Mouse (Mus musculus): ENCODE measurements around the gene Gm20388.
"Not testable (repeated sequence)": the region's sequence is repeated elsewhere in the genome, so short reads cannot be mapped to it uniquely, and the experiment has no call there.

Gene Gm20388

DNA sequence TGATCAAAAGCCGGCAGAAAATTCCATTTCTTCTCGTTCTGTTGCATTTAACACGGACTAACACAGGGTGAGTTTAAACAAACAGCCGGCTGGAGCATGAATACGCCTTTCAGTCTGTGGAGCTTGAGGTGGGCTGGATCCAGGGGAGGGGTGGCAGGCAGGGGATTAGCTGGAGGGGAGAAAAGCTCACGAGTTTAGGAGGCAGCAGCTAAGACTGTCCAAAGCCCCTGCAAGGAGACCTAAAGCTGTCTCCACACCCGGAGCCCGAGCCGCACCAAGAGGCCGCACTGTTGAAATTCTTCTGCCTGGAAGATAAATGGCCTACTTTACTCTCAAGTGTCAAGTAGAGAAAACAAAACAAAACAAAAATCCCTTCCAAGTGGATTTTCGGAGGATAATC, 1485.5 kb downstream of the Gm20388 start:
- no peak for DNase-seq (ENCODE audit: low spot score)

DNA sequence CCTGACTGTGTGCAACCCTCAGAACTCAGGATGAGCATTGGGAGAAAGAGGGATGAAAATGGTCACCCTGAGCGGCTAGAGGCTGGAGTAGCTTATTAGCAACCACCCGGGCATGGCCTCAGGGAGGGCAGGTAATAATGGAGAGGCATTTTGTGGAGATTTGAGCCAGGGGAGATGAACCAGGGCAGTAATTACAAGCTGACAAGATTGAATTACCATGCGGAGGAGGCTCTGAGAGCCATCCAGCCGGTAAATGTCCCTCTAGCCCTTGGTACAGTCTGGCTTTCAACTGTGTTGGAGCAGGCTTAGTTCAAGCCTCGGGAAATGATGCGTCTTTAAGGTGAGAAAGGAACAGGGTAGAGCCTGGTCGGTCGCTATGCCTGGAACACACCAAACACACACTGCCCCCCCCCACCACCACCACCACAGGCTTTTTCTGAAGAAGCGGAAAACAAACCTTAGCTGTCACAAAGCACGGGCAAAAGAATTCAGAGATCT, 1486.6 kb downstream of the Gm20388 start:
- no peak for DNase-seq (ENCODE audit: low spot score)

DNA sequence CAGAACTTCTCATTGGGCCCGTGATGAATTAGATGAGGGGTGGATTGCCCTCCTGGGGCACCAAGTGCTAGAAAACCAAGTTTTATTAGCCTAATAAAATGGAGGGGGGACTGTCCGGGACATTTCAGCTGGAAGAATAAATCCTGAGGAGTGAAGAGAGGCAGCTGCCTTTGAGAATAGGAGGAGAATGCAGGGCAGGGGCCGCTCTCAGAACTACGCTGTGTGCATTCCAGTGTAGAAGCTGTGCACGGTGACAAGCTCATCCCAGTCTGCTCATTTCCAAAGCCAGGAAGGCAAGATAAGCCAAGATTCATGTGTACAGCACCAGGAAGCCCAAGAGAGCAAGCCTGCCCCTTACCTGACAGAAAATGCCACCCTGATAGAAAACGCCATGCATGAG, 1487.4 kb downstream of the Gm20388 start:
- DNase-seq (ENCODE audit: low spot score) = no peak

DNA sequence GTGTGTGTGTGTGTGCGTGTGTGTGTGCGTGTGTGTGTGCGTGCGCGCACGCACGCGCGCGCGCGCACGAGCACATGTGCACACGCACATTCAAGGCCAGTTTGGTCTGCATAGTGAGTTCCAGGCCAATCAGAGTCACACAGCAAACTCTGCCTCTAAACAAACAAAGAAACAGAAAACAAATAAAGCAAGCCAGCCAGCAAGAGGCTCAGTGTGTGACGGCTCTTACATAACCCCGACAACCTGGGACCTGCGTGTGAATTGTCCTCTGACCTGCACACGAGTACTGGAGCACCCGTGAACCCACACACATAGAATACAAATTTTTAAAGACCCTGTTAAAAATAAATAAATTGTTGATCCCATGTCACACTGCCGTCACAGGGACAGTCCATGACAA, 1488.1 kb downstream of the Gm20388 start:
- no peak for DNase-seq (ENCODE audit: low spot score)

DNA sequence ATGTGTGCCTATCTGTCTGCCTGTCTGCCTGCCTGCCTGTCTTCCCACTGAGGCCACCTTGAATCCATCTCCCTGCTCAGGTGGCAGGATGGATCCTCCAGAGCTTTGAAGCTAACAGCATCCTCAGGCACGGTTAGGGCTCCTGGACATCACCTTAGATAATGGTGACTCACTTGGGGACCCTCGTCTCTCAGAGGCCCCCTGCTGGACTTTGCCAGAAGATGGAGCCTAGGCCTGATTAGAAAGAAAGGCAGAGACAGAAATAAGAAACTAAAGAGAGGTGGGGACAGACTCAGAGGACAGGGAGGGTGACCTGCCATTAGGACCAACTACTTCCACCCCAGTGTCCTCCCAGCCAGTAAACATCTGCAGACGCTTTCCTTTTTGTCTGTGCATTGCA, 1488.5 kb downstream of the Gm20388 start:
- no peak for DNase-seq (ENCODE audit: low spot score)

DNA sequence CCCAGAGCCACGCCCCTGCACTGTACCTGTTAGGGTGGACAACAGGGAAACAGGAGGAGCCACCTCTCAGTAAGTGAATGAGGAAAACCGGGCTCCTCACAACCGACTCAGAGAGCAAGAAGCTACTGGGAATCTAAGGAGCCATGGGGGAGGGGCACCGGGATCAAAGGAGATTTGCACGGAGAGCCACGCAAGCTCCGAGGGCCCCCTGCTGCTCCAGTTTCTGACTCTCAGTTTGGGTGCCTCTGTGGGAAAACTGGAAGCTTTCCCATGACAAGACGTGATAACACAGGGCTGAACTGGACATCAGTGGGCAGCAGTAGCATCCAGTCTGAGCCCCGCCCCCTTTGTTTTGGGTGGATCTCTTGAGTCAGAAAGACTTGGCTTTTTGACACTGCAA, 1489.9 kb downstream of the Gm20388 start:
- DNase-seq (ENCODE audit: low spot score) = no peak

DNA sequence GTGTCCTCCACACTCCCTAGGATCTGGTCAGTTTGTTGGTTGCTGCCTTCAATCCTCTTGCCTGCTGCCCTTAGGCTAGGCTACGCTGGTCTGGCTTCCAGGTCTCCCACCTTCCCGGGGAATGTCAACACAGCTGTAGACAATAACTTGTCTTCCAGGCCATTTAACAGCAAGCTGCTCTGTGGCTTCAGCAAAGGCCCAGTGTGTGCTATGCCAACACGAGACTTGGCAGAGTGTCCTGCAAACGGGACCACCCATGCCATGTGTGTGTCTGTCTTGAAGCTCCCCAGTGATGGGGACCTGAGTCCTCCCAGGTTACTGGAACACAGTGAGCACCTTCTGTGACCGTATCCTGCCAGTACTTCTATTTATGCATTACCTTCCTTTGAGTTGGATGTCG, 1493.2 kb downstream of the Gm20388 start:
- no peak for DNase-seq (ENCODE audit: low spot score)

DNA sequence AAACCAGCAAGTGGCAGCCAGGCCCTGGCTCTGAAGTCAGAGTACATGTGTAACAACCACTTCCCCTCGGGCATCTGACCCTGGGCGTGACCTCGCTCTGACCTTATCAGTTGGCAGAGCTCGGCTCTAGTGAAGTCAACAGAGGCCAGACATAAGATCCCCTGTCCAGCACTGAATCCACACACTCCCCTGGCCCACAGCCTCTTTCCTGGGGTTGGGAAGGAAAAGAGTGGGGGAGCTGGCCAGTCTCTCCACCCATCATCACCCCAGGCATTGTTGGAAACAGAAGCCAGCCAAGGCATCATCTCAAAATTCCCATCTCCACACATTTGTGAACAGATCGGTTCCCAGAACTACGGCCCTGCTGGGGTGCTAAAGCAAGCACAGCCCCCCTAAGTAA, 1507.4 kb downstream of the Gm20388 start:
- DNase-seq (ENCODE audit: low spot score) = no peak

DNA sequence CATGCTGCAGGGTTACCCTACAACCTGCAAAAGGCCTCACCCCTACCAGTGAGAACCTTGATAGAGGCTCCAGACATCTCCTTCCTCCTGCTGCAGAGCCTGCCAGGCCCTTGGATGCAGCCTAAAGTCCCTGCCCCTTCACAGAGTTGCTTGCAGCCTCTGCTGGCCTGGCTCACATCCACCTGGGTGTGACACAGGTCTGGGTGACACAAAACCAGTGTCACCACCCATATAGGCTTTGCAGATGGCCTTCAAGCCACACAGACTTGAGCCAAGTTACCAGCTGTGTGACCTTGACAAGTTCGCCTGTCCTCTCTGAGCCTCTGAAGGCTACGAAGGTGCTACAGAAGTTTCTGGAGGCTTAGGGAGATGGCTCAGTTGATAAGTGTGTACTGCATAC, 1508.9 kb downstream of the Gm20388 start:
- no peak for DNase-seq (ENCODE audit: low spot score)

DNA sequence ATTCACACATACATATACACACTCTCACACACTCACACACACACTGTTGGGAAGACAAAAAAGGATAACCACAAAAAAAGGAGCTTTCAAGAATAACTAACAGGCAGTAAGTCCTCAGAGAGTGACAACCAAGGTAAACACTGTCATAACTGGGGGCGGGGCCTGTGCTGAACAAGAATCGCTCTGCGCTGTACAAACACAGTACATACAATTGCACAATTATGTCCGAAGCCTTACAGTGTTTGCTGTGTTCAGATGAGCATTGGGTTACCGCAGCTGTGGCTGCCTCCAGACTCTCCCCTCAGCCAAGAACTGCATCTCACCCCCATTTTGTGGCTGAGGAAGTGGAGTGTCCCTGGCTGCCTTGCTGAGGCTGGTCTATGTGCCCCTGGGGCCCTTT, 1510.4 kb downstream of the Gm20388 start:
- no peak for DNase-seq (ENCODE audit: low spot score)

DNA sequence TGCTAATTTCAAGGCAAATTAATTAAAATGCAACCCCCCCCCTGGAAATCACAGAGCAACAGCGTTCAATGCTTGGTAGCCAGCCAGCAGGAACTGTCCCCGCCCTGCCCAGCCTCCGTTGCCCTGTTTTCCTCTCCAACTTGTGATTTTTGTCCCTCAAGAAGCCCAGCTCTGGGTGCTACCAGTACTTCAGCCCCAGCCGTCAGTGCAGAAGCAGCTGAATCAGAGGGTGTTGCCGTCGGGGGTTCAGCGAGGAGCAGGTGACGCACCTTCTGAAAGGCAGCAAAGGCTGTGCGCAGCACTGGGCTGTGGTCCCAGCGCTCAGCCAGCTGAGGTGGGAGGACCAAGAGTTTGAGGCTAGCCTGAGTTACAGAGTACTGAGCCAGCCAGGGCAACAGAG, 1513.4 kb downstream of the Gm20388 start:
- no peak for DNase-seq (ENCODE audit: low spot score)

DNA sequence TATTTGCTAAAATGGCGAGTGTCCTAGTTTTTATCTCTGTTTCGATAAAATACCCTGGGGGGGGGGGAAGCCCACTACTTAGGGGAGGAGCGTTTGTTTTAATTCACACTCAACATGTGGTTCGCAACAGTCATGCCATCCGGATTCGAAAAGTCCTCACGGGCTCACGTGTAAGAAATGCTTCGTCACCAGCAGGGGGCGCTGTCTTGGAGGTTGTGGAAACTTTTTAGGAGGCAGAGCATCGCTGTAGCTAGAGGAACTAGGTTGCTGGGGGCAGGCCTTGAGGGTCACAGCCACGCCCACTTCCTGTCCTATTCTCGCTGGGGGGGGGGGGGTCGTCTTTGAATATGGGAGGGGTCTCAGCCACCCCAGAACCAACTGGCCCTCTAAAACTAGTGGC, 1514.0 kb downstream of the Gm20388 start:
- DNase-seq (ENCODE audit: low spot score) = no peak

DNA sequence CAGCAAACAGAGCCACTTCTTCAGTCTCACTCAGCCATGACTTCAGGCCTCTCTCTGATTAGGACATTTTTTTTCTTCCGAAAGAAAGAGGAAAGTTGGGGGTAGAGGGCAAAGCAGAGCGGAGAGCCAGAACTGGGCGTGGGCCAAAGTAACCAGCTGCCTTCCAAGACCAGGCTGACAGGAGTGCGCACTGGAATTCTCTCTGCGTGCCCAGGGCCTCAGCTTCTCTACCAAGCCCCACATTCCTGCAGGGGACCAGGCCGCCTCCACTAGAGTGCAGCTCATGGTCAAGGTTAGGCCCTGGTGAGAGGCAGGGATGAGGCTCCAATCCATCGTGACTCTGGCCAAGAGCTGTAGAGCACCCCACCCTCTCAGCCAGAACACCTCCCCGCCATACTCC, 1520.9 kb downstream of the Gm20388 start:
- no peak for DNase-seq (ENCODE audit: low spot score)

DNA sequence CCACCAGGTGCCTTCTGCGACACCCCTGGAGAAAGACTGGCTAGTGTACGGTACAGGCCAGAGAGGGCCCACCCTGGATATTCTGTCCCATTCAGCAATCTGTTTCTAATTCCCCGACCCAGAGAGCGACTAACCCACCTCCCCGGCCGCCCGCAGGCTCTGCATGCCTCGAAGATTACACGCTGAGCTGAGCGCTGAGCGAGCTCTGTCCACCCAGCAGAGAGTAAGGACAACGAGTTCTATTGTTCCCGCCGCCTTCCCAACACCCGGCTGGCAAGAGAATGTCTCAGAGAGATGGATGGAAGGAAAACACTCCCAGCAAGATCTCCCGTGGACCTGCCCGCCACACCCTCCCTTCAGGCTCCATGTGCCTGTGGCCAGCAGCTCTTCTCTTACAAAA, 1522.8 kb downstream of the Gm20388 start:
- no peak for DNase-seq (ENCODE audit: low spot score)

DNA sequence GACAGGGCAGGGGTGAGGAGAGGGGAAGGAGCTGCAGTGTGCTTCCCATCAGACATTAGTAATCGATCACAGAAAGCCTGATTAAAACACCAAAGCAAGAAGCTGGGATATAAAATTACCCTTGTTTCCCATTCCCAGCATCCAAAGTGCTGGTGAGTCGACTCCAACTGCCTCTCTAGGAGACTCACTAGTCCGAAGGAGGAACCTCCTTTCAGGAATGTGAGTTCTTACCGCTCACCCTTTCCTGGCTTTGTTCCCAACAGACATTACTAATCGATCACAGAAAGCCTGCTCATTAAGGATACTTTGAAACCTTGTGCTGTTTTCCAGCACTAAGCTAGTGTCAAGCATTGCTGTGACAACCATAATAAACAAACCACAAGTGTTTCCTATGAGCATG, 1526.0 kb downstream of the Gm20388 start:
- no peak for DNase-seq (ENCODE audit: low spot score)

DNA sequence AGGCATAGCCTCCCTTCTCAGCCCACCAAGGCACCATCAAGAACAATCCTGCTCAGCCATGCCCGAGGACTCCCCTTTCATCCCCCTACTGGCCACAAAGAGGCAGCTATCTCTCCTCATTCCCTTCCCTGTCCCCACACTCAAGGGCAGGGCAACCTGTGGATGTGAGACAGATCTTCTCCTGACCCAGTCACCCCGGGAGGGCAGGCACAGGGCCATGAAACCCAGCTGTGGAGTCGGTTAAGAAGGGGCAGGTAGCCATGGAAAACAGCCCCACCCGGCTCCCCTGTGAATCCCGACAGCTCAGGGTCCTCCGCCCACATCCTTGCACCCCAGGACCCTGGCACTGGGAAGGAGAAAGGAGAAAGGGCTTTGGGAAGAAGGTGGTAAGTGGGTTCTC, 1526.9 kb downstream of the Gm20388 start:
- DNase-seq (ENCODE audit: low spot score) = no peak

DNA sequence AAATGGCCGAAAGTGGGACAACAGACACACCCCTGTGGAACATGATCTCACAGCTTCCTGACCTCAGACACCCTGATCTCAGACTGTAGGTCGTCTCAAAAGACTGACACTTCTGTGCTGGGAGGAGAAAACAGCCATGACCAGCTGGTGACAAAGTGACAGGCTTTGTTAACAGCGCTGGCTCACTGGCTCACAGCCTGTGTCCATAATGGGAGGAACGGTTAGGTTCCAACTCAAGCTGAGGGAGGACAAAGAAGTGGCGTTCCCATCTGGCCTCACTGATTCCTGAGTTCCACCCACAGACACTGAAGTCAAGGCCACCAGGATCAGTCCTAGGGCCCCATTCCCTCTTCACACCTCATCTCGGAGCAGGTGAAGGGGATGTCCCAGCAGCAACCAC, 1527.5 kb downstream of the Gm20388 start:
- DNase-seq (ENCODE audit: low spot score) = no peak

DNA sequence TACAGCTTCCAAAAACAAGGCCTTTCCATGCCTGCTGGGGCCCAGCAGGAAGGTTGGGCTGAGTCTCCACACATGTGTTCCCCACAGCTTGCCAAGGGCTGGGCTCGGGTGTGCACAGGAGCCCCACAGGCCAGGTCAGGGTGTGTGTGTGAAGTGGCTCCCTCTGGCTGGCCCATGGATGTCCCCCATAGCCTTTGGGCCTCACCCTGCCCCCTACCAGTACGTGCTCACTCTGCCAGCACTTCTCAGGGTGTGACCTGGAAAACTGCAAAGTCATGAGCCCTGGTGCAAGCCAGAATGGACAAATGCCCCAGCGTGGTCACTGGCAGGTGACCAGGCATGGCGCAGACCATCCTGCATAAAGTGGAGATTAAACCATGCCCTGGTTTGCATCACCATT, 1528.7 kb downstream of the Gm20388 start:
- no peak for DNase-seq (ENCODE audit: low spot score)

DNA sequence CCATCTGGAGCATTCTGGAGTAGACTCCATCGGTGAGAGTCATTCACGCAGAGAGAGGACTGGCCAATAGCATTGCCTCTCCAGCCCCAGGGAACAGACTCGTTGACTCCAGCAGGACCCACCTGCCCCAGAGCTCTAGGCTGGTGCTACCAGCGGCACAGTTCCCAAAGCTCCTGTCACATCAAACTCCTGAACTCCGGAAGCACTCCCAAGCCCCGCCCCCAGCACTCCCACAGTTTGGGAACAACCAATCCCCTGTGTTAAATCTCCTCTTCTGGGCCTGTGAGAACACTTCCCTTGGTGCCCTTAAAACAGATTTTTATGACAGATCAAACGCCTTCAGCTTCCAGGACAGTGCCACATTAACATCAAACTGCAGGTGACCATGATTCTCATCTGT, 1532.7 kb downstream of the Gm20388 start:
- DNase-seq (ENCODE audit: low spot score) = no peak

DNA sequence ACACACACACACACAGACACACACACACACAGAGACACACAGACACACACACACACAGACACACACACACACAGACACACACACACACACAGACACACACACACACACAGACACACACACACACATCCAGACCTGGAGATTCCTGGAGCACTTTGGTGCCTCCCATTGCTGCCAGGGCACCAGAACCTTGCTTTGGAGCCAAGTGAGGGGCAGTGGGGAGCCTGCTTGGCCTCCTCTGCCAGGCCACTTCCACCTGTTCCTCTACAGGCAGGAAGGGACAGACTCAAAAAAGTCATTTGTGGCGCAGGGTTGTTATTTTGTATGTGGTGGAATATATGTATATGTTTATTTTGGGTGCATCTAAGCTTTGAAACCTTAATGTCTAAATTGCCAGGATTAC, 1533.9 kb downstream of the Gm20388 start:
- not testable (repeated sequence) for DNase-seq (ENCODE audit: low spot score)

DNA sequence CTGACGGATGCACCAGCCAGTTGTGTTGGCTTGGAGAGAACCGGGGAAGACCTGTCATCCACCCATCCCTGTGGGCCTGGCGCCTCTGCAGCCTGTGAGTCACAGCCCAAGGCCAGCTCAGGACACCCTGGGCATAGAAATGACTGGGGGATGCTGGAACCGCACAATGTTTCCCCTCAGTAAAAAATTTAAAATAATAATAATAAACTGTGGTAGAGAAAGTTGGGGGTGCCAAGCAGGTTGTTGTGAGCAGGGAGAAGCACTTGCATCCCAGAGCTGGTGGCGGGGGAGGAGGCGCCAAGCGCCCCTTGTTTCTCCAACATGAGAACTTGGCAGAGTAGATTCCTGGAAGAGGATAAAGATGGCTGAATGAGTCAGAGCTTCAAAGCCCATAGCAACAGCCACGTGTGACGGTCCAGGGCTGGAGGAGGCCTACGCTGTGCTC, 1534.4 kb downstream of the Gm20388 start:
- no peak for DNase-seq (ENCODE audit: low spot score)

DNA sequence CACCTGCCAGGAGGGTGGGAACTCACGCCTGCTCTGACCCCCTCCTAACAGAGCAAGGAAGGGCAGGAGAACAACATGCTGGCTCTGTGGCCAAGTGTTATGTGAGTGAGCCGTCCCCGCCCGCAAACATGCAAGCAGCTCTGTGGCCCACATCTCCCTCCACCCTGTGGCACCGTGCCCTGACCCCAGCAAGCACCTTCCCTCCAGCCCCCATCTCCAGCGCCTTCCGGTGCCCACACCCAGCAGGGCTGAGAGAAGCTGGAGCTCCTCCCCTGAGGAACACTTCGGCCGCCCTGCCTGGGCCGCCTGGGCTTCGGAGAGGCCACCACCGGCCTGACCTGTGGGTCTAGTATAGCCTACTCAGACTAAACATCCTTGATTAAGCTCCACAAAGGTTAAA, 1535.5 kb downstream of the Gm20388 start:
- no peak for DNase-seq (ENCODE audit: low spot score)

DNA sequence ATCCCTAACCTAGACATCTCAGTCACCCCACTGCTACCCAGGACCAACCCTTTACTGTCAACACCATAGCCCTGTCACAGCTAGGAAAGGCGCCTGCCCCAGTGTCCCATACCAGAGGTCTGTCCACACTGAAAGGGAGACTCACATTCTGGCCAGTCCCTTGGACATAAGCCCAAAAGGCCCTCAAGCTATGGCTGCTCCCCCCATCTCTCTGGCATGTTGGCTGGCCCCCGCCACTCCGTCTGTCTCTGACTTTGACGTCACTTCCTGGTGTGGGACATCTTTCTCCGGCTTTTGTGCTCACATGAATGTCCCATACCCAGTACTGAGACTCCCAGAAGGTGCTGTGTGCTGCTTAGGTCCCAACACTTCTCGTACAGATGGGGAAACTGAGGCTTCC, 1536.2 kb downstream of the Gm20388 start:
- no peak for DNase-seq (ENCODE audit: low spot score)

DNA sequence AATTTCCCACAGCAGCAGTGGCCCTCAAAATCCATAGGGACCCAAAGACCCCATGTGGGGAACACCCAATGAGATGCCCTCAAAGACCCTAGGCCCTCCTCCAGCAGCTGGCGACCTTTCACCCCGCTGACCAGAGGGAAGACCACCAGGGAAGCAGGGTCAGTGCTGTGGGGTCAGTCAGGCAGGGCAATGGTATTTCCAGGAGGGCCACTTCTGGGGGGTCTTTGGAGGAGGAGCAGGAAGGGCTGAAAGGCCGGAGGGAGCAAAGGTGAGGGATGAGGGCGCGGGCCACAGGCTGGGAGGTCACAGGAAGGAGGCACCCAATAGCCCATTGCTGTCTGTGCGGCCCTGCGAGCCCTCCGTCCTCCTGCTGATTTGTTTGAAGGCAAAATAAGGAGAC, 1539.6 kb downstream of the Gm20388 start:
- no peak for DNase-seq (ENCODE audit: low spot score)

DNA sequence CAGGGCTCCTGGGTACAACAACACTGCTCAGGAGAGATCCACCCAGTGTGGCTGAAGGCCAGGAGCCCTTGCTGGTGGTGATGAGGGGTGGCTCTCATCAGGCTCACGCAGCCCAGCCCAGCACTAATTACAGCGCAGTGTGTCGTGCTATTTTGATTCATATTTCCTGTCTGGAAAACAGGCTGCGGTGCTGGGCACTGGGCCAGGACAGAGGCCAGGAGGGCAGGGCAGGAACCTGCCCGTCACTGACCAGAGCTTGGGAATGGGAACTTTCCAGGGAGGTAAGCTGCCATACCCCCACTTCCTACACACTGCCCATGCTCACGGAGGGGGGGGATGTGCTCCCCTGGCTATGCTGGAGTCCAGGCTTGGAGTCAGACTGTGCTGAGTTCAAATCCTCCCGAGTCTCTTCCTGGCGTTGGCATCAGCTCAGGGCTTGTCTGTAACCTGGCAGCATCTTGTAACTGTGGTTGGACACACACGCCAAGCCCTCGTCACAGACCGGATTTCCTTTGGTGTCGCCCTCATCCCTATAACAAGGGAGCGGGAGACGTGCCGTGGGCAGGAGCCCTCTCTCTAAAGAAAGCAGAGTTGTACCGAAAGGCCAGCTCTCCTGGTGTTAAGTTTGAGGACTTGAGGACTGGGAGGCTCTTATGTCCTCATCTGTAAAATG, 1540.9 kb downstream of the Gm20388 start:
- no peak for DNase-seq (ENCODE audit: low spot score)

Data from ovary, postnatal 14 days (tissue).